Mouse (Mus musculus): ENCODE results near the gene Zcchc14.
"Not testable (repeated sequence)": the region's sequence is repeated elsewhere in the genome, so short reads cannot be mapped to it uniquely, and the experiment has no call there.

Zcchc14 gene

DNA sequence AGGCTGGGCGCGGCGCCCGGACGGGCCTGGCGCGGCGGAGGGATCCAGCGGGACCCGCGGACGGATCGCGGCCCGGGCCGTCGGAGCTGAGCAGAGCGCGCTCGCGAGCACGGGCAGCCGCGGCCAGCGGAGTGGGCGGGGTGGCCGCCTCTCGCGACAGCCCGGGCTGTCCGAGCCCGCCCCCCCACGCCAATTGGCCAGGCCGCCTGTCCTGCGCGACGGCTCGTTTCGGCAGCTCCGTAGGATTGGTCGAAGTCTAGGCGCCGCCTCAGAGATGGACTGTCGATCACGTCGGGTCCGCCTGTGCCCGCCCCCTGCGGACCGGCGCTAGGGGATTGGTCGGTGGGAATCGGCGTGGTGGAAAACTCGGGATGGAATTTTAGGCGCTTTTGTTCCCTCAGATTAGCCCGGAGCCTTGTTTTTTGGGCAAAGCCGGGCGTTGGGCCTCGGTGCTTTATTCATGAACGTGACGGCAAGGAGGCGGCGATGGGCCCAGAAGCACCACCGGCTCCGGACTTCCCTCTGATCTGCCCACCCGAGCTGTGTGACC lies at the start of gene Zcchc14:
Gene Zcchc14, minus strand, starts transcription at position 128 of the 550 bp plus-strand sequence.
- no peak for DNase-seq (ENCODE audit: low spot score in 2 of 2)

DNA sequence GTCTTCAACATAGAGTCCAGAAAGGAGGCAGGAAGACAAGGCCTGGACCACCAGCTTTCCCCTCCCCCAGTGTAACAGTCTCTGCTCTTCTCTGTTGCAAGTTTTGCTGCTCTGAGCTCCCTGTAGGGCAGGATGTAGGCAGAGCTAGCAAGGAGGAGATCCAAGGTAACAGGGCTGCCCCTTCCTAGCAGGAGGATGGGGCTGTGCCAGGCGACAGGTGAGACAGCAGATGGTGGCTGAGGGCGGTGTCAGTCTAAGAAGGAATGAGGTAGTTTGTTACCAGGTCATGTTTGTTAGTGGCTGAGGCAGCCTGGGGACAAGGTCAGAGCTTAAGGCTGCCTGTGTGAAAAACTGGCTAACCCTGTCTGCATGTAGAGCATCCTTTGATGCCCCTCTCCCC lies 47.2 kb upstream of the Zcchc14 start:
- no peak for DNase-seq (ENCODE audit: low spot score in 2 of 2)

DNA sequence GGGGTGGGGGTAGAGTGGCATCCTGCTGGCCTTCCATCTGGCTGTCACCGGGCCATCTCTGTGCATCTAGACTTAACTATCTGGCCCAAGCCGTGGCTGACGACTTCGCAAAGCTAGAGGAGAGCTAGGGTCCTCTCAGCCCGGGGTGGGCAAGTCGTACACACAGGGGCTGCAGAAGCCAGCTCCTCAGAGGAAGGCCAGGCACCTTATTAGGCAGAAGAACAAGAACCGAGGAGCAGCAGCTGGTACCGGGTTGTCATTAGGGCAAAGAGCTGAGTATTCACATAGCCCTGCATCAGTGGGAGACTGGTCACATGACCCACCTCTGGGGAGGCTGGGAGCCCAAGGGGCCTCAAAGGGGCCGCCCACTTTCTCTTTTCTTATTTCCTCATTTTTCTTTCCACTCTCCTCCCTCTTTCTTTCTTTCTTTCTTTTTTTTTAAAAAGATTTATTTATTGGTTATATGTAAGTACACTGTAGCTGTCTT lies 46.0 kb upstream of the Zcchc14 start:
- no peak for DNase-seq (ENCODE audit: low spot score in 2 of 2)

DNA sequence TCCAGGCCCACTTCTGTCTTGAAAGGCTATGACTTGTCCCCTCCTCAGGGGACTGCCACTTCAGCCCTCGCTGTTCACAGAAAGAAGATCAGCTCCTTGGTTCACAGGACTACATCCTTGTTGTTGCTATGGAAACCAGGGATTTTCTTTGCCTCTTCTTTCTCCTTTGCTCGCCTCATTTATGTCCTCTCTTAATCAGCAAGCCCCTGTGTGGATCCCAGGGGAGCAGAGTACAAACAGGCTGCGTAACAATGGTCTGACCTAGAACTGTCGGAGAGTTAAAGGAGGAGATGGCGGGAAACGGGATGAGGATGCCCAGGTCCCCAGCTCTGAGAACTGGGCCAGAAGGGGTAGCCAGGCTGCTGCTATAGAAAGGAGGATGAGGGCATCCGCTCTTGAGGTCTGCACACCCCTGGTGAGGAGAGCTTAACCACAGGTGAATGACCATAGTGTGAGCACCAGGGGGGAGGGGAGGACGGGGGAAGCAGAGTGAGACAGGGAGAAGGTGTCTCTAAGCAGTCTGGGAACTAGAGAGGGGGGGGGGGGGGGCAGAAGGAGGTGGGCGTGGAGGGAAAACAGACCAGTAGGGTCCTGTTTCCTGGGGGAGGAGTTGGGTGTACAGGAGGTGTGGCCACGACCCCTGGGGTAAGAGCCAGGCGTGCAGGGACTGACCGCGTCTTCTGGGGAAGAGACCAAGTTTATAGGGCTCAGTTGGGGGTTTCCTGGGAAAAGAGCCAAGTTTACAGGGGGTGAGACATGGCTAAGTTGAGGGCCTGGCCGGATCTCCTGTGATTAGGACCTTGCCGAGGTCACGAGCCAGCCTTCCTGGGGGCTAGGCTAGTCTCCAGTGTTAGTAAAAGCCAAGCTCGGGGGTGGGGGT lies 45.3 kb upstream of the Zcchc14 start:
- no peak for DNase-seq (ENCODE audit: low spot score in 2 of 2)

DNA sequence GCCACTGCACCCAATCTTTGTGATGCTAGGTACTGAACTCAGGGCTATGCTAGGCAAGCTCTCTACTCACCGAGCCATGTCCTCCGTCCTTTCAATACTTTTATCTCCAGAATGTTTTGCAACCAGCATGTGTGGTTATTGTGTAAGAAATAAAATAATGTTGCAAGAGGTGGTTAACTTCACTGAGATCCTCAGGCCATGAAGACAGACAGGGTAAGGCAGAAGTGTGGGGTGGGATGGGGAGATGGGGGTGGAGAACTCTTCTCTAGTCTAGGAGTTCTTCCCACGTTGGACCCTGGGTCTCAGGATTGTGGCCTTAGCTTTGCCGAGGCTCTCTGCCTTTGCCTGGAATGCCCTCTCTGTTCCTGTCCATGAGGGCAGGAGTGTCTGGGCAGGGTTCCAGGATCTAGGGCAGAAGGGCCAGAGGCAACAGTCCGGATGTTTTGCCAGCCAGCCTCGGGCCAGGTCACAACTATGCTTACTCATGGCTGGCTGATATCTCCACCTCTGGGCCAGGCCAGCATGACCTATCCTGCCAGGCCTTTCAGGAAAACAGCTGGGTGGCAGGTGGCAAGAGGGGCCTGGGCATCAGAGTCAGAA lies 43.0 kb upstream of the Zcchc14 start:
- no peak for DNase-seq (ENCODE audit: low spot score in 2 of 2)

DNA sequence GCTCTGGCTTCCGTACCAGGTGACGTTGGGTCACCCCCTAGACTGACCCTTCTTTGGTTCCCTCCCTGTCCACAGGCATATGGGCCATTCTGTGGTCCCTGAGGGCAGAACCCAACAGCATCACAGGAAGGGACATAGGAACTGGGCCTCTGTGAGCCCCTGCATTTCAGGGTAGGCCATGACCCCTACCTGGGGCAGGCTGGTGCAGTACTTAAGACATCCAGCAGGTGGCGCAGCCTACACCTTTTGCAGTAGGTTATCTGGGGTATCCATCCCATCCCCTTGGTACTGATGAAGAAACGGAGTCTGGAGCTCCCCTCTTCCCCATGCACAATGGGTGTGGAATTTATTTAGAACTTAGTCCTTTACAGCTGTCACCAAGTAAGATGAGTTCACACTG lies 41.8 kb upstream of the Zcchc14 start:
- peak in 1 of 2 experiments; percentile 61 for DNase-seq (ENCODE audit: low spot score in 2 of 2)

DNA sequence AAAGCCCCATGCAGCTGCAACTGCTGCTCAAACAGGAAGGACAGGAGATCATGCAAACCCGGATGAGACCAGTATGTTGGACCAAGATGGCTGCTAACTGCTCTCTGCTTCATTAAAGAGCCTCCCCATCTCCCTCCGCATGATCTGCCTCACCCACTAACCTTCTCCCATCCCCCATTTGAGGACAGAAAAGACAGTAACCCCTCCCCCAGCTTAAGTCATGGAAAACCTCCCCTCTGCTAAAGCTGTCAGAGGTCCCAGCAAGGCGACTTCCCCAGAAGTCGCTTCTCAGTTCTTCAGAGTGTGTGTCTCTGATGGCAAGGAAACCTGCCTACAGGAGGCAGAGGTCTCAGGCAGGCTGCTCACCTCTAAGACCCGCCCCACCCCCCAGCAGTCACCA lies 35.8 kb upstream of the Zcchc14 start:
- no peak for DNase-seq (ENCODE audit: low spot score in 2 of 2)

DNA sequence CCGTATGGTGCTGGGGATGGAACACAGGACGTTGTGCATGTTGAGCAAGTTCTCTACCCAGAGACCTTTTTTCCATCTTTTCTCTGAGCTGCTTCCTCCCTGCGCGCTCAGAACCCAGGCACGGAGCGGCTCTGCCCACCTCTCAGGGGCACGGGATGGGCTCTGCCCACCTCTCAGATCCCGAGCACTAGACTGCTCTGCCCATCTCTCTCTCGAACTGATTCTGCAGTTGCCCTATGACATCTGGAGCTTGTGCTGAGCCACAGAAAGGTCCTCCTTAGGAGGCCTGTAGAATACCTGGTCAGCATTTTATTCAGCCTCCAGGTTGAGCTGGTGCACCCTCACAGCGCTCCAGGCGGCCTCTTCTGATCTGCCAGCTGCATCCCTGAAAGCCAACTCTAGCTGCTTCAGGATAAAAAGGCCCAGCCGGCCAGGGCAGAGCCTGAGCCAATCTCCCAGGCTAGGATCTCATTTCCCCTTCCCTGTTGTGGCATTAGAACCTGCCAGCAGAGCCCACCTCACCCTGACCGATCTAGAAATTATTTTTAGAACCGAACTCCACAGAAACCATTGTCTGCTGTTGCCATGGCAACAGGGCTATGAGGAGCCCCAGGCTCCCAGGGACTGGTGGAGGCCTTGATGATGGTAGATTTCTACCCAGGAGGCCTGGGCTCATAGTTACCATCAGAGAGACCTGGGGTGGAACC lies 34.9 kb upstream of the Zcchc14 start:
- DNase-seq (ENCODE audit: low spot score in 2 of 2): no peak

DNA sequence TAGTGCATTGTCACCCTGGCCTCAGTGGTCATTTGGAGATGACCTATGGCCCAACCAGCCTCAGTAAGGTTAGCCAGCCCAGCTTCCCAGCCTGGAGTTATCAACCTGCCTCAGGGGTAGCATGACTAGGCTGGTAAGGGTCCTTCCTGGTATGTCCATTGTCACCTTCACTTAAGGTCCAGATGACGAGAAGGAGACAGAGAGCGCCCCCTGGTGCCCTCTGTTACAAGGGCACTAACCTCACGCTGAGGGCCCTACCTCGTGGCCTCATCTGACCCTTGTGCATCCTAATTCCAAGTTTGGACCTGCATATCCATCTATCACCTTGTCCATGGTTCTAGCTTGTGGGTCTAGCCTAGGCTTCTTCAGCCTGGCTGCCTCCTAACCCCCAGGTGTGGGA lies 32.7 kb upstream of the Zcchc14 start:
- peak in 1 of 2 experiments; percentile 19 for DNase-seq (ENCODE audit: low spot score in 2 of 2)

DNA sequence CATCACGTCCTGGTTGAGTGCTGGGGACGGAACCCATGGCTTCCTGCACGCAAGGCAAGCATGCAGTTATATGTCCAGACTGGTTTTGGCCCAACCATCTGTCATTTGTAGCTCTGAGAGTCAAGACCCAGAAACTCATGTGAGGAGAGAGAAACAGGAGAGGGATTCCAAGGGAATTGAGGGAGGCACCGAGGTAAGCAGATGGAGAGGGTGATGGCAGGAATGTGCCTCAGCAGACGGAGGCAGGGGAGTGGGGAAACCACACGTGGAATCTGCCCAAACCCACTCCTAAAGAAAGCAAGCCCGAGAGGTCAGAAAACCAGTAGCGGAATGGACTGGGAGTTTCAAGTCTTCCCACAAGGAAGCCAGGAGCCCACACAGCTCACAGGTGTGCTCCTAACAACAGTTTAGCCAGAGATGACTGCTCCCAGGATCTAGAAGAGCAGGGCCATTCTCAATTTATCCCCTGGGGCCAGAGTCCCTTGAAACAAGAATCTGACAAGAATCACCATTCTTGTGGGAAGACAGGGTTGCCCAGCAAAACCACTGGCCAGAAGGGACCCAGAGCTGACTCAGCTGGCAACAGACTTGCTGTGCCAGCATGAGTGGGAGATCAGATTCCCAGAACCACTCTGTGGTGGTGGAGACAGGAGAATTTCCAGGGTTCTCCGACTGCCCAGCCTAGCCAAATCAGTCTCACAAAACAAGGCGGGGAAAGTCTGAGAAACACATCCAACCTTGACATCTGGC lies 30.6 kb upstream of the Zcchc14 start:
- no peak for DNase-seq (ENCODE audit: low spot score in 2 of 2)

DNA sequence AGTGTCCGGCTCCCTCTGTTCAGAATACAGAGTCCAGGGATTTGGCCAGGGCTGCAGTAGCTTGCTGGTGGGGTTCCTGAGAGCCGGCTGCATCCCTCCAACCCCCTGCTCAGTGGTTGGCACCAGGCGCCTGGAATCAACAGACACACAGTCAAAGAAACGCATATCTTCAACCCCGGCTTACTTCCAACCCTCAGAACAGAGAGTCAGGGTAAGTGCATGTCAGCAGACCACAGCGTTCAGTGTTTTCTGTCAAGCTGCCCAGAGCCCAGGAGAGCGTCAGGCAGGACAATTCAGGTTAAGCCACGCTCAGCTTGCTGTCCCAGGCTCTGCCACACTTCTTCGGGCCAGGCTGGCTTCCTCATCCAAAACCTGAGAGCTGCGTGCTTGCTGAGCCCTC lies 28.8 kb upstream of the Zcchc14 start:
- no peak for DNase-seq (ENCODE audit: low spot score in 2 of 2)

DNA sequence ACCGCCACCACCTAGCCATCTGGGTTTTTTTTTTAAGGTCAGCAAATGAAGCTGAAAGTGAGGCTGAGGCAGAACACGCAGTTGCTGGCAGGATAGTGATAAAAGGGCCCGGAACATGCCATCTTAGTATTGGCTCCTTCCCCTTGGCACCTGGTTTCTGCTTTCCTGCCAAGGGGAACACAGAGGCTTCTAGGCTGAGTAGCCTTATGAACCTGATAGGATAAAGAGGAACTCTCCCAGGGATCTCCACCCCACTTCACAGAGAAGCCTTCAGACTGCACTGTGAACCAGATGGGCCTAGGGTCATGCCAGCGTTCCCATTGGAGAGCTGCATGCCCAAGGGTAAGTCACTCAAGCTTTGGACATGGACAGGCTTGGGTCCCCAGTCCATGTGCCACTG lies 28.2 kb upstream of the Zcchc14 start:
- DNase-seq (ENCODE audit: low spot score in 2 of 2): no peak

DNA sequence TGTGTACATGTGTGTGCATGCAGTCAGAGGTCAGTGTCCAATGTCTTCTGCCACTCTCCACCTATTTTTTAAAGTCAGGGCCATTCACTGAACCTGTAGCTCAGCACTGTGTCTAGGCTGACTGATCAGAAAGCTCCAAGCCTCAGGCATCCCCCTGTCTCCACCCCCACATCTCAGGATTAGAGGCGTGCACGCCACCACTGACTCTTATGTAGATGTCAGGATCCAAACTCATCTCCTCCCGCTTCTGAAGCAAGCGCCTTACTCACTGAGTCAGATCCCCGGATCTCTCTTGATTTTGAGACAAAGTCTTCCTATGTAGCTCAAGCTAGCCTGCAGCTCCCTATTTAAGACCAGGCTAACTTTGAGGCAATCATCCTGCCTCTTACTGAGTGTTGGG lies 26.0 kb upstream of the Zcchc14 start:
- no peak for DNase-seq (ENCODE audit: low spot score in 2 of 2)

DNA sequence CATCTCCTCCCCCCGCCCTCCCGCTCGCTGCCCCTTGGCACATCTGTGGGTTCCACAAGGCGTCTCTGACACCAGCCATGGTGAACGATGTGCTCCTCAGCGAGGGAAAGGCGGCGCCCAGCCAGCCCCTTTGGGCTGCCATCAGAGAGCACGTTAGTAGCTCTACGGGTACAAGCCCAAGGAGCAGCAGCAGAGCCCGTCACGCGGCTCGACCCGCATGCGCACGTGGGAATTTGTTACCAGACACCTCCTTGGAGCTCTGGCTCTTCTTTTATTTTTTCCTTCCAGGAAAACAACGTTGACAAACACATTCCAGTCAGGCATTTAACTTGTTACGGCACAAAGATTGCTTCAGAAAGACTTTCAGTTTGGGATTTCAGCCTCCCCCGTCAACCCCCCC lies 23.0 kb upstream of the Zcchc14 start:
- no peak for DNase-seq (ENCODE audit: low spot score in 2 of 2)

DNA sequence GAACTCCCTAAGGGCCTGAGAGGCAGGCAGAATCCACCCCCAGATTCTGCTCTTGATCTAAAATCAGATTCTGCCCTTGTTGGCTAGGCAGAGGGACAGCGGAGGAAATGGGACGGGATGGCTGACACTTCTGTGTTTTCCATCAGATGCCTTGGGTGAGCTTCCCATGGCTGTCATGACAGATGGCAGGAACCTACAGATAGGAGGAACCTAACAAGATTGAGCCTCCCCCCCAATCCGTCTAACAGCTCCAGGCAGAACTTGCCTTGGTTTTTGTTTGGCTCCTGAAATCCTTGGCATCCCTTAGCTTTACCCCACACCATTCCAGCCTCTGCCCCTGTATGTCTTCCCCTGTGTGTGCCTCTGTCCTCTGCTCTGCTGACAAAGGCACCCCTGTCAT lies 22.5 kb upstream of the Zcchc14 start:
- no peak for DNase-seq (ENCODE audit: low spot score in 2 of 2)

DNA sequence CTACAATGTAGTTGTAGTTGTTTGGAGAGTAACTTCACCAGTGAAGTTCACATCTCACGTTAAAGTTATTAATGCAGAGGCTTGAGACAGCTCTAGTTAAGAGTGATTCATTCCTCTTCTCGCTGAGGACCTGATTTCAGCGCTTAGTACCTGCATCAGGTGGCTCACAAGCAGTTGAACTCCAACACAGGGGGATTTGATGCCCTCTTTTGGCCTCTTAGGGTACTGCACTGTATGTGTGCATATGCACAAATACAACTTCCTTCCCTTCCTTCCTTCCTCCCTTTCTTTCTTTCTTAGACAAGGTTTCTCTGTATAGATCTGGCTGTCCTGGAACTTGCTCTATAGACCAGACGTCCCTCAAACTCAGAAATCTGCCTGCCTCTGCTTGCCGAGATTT lies 21.8 kb upstream of the Zcchc14 start:
- DNase-seq (ENCODE audit: low spot score in 2 of 2): no peak

DNA sequence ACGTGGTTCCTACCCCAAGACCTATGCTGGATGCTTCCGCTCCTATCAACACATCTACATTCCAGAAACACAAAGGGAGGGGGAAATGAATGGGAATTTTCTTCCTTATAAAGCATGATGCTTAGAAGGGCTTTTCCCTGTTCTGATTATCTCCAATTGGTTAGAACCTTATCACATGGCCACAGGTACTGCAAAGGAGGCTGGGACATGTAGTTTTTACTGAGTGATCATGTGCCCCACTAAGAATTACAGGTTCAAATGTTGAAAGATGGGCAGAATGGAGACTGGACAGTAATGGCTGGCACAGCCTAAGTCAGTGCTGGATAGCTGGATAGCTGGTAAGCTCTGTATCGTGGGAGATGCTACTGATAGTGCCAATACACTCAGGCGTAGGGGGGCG lies 21.2 kb upstream of the Zcchc14 start:
- DNase-seq (ENCODE audit: low spot score in 2 of 2): no peak

DNA sequence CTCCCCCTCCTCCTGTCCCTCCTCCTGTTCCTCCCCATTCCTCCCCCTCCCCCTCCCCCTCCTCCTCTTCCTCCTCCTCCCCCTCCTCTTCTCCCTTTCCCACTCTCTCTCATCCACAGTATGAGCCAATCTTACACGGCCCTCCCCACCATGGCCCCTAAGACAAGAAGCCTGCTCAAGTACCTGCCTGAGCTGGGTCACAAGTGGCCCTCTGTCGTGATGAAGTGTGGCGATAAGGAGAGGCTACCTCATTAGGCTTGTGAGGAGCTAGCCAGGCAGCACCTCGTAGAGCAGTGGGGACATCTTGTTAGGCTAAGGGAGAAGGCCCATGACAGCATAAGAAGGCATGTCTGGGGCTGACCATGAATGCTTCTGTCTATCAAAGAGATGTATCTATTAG lies 20.5 kb upstream of the Zcchc14 start:
- DNase-seq (ENCODE audit: low spot score in 2 of 2): no peak

DNA sequence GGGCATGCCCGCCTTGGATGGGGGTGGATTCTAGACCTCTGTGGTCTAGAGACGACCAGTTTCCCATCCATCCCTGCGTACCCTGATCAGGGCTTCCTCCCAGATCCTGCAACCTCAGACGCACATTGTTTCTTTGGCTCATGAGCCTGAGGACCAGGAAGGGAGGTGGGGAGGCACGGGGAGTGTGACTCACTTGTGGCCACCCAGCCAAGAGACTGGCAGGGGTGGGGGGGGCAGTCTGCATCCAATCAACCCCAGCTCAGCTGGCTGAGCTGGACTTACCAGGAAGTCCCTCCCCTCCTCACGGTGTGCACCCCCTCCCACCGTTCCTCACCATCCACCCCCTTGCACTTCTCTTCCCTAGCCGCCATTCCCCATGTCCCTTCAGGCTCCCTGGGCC lies 16.5 kb upstream of the Zcchc14 start:
- no peak for DNase-seq (ENCODE audit: low spot score in 2 of 2)

DNA sequence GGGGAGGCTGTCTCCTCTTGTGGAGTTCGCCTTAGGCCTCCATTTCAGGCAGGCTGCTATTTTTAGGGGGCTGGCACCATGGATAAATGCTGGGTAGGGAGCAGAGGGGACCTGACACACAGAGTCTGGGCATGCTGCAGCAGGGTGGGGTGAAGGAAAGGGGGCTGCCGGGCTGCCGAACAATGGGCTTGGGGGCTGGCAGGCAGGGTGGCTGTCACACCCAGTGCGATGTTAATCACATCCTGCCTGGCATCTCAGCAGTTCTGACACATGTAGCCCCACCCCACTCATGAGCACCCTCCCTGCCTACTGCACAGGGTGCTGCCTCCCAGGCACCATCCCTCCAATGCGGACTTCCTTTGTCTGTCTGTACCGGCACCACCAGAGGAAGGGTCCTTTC lies 15.9 kb upstream of the Zcchc14 start:
- DNase-seq (ENCODE audit: low spot score in 2 of 2): no peak

DNA sequence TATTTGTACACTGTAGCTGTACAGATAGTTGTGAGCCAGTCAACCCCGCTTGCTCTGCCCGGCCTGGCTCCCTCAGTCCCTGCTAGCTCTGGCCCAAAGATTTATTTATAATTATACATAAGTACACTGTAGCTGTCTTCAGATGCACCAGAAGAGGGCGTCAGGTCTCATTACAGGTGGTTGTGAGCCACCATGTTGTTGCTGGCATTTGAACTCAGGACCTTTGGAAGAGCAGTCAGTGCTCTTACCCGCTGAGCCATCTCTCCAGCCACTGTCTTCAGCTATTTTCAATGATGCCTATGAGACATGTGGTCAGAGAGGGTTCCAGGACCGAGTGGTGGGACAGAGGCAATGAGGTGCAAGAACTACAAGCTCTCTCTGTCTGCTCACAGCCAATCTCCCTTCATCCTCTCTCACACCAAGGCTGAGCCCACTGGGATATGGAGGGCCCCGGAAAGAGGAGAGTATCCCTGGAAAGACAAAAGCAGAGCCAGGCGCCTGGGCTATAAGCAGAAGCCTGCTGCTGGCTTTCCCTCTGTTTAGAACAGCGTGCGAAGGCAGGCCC lies 15.3 kb upstream of the Zcchc14 start:
- DNase-seq (ENCODE audit: low spot score in 2 of 2): not testable (repeated sequence)
